Mouse (Mus musculus) midbrain, embryonic 13.5 days (tissue): ENCODE data around the gene Olfr446. TPM values are rescaled to one million over a fixed set of nuclear protein-coding genes. Genes with fewer than 3 reads are reported as not detected.

Experiments used
- ATAC-seq: fragments of 200-750 bp; cut with Nextera tagmentation; 2 replicates; pipeline ENCODE4 v1.8.0; 2017; ENCODE audit warnings: mild to moderate bottlenecking, moderate TSS enrichment, moderate library complexity
- H3K27ac ChIP-seq: fragments of 300-500 bp; sonication (generic); 2 replicates; pipeline ENCODE4 v1.5.1; 2015; ENCODE audit warnings: inconsistent platforms, mild to moderate bottlenecking, moderate library complexity
- H3K27me3 ChIP-seq: fragments of 300-500 bp; sonication (generic); 2 replicates; pipeline ENCODE4 v1.6.1; 2015; ENCODE audit warnings: mild to moderate bottlenecking, inconsistent platforms
- H3K36me3 ChIP-seq: fragments of 300-500 bp; sonication (generic); 2 replicates; pipeline ENCODE4 v1.6.1; 2015; ENCODE audit warnings: mild to moderate bottlenecking, inconsistent platforms
- H3K4me1 ChIP-seq: fragments of 300-500 bp; sonication (generic); replicated peaks from 2 replicates; pipeline ENCODE4 v1.6.1; 2015; ENCODE audit warnings: inconsistent platforms
- H3K4me2 ChIP-seq: fragments of 300-500 bp; sonication (generic); replicated peaks from 2 replicates; pipeline ENCODE4 v1.6.1; 2015; ENCODE audit warnings: moderate library complexity, mild to moderate bottlenecking, inconsistent platforms
- H3K4me3 ChIP-seq: fragments of 300-500 bp; sonication (generic); replicated peaks from 2 replicates; pipeline ENCODE4 v1.5.1; 2015; ENCODE audit warnings: mild to moderate bottlenecking, inconsistent platforms
- H3K9ac ChIP-seq: fragments of 300-500 bp; sonication (generic); replicated peaks from 2 replicates; pipeline ENCODE4 v1.6.1; 2015; ENCODE audit warnings: mild to moderate bottlenecking, inconsistent platforms
- H3K9me3 ChIP-seq: fragments of 300-500 bp; sonication (generic); 2 replicates; pipeline ENCODE4 v1.6.1; 2016; ENCODE audit warnings: mild to moderate bottlenecking, inconsistent platforms
- WGBS: fragments of 180-500 bp; shearing (Covaris S2); methylation state at CpG from one replicate; pipeline ENCODE4 v1.1.7; 2015; 5-methylcytosine and 5-hydroxymethylcytosine counted together
- polyA plus RNA-seq: library from polyadenylated mRNA; unstranded; fragments of >200 nt; fragmentation: Nextera tagmentation; extraction: Ambion mirVana; gene quantifications from 2 replicates; pipeline ENCODE4 v1.2.1, GENCODE M21; 2015

Olfr446 gene
- polyA plus RNA-seq = not detected in 2 replicates

DNA sequence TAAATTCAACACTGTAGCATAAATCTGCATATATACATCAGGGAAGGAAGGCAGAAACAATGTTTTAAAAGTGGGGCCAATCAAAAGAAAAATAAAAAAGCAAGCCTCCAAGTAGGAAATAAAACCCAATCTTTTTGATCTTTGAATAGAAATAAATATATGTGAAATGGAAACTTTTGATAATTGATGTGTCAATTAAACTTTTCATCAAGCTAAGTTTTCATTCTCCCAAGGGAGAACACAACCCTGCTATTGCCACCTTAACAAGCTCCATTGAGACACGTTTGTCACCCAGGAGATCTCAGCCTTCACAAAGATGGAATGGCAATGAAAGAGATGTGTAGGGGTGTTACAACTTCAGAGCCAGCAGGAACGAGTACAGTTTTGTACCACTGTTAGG is at the start of gene Olfr446:
TSS of gene Olfr446 (plus strand) at position 301 of the 400 bp plus-strand sequence.
- H3K4me2 ChIP-seq = no peak within 1 kb of the TSS
- H3K27me3 ChIP-seq = no peaks in the 10 kb centered on the region
- no peaks in the 10 kb centered on the region for H3K4me1 ChIP-seq
- H3K4me3 ChIP-seq = no peak within 1 kb of the TSS
- no peak within 1 kb of the TSS for H3K9ac ChIP-seq
- 68% methylated on average over 2 of the region's 2 CpGs for whole genome bisulfite sequencing
- H3K27ac ChIP-seq = no peak within 1 kb of the TSS
- H3K36me3 ChIP-seq = no peaks in the 10 kb centered on the region
- ATAC-seq = no peak
- H3K9me3 ChIP-seq = no peaks in the 10 kb centered on the region

GRCm38 (mm10) chr6:42876323-42876722 is 44.9 kb upstream of the Olfr446 start:
- H3K27me3 ChIP-seq = no peaks in the 10 kb centered on the region
- H3K36me3 ChIP-seq = no peaks in the 10 kb centered on the region
- H3K4me2 ChIP-seq = no peak overlapping the region
- no peak overlapping the region for H3K27ac ChIP-seq
- H3K4me1 ChIP-seq = no peaks in the 10 kb centered on the region
- no peak overlapping the region for H3K9ac ChIP-seq
- no peak for ATAC-seq
- H3K9me3 ChIP-seq = no peaks in the 10 kb centered on the region
- H3K4me3 ChIP-seq = no peak overlapping the region

- WGBS = 85% methylated on average over 1 of the region's 1 CpGs
- H3K27ac ChIP-seq = no peak within 1 kb of the TSS
- H3K4me1 ChIP-seq = no peaks in the 10 kb centered on the region
- H3K9ac ChIP-seq = no peak within 1 kb of the TSS
- no peaks in the 10 kb centered on the region for H3K27me3 ChIP-seq
- no peak within 1 kb of the TSS for H3K4me3 ChIP-seq
- no peaks in the 10 kb centered on the region for H3K9me3 ChIP-seq
- no peaks in the 10 kb centered on the region for H3K36me3 ChIP-seq
- ATAC-seq = no peak
- H3K4me2 ChIP-seq = no peak within 1 kb of the TSS
These were observed 31.0 kb upstream of the Olfr446 start, which contains the start of gene Olfr448 for GRCm38 (mm10) chr6:42890141-42890540. Gene Olfr448 (plus strand): TSS chr6:42890441.

GRCm38 (mm10) chr6:42900345-42900744 is 20.8 kb upstream of the Olfr446 start:
- H3K4me1 ChIP-seq = no peaks in the 10 kb centered on the region
- H3K27me3 ChIP-seq = no peaks in the 10 kb centered on the region
- H3K4me2 ChIP-seq = no peak overlapping the region
- H3K36me3 ChIP-seq = no peaks in the 10 kb centered on the region
- H3K9ac ChIP-seq = no peak overlapping the region
- no peak for ATAC-seq
- H3K27ac ChIP-seq = no peak overlapping the region
- 33% methylated on average over 1 of the region's 1 CpGs for WGBS
- no peak overlapping the region for H3K4me3 ChIP-seq
- no peaks in the 10 kb centered on the region for H3K9me3 ChIP-seq

- Histone ChIP-seq H3K9ac (no peak within 1 kb of the TSS), H3K4me1 (no peaks in the 10 kb centered on the region), H3K4me2 (no peak within 1 kb of the TSS), H3K27ac (no peak within 1 kb of the TSS), H3K27me3 (no peaks in the 10 kb centered on the region), H3K36me3 (no peaks in the 10 kb centered on the region), H3K4me3 (no peak within 1 kb of the TSS), H3K9me3 (no peaks in the 10 kb centered on the region)
- no peak for ATAC-seq
These were observed 12.6 kb upstream of the Olfr446 start, which contains the start of gene Olfr447 for GRCm38 (mm10) chr6:42908578-42908977. Gene Olfr447 (plus strand): TSS chr6:42908878.

DNA sequence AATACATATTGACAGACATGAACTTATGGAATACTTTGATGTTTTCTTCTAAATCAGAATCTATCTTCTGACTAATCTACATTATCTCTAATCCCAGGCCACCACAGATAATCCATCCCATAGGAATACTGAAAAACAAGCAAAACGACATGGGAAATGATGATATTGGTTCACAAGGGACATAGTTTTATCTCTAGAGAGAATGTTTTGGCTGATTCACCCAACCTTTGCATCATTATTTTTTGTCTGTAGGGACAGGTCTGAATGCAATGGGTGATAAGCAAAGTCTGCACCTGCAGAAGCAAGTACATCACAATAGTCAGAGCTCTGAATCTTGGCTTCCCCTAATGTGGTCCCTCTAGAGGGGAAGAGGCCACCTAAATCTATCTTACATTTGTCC is 27.6 kb downstream of the Olfr446 start, which contains the start of gene Olfr444:
TSS of gene Olfr444 (plus strand) at position 301 of the 400 bp plus-strand sequence.
- no peak within 1 kb of the TSS for H3K9ac ChIP-seq
- H3K9me3 ChIP-seq = no peaks in the 10 kb centered on the region
- H3K4me3 ChIP-seq = no peak within 1 kb of the TSS
- no peak for ATAC-seq
- no peaks in the 10 kb centered on the region for H3K4me1 ChIP-seq
- no peak within 1 kb of the TSS for H3K27ac ChIP-seq
- WGBS = 76% methylated on average over 1 of the region's 1 CpGs
- H3K4me2 ChIP-seq = no peak within 1 kb of the TSS
- H3K36me3 ChIP-seq = no peaks in the 10 kb centered on the region
- no peaks in the 10 kb centered on the region for H3K27me3 ChIP-seq

DNA sequence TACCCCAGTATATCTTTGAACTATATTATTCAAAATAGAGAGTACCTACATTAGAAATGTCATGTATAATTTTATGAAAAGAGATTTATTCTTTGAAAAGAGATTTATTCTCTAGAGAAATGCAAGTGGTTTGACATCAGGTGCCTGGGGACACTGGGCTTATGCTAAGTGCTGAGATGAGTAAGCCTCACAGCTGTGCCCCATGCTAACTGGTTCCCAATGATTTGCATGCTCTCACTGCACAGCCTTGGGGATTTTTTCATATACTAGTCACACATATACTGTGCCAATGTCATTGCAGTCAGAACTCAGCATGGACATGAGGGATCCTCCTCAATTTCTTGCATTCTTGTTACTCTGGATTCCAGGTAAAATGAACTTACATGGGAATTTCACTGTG is 59.2 kb downstream of the Olfr446 start:
- Histone ChIP-seq H3K36me3 (no peaks in the 10 kb centered on the region), H3K27ac (no peak overlapping the region), H3K27me3 (no peaks in the 10 kb centered on the region), H3K9me3 (no peaks in the 10 kb centered on the region), H3K4me1 (no peaks in the 10 kb centered on the region), H3K4me3 (no peak overlapping the region), H3K9ac (no peak overlapping the region), H3K4me2 (no peak overlapping the region)
- peak; percentile 43; the same call in 1 of the 2 replicates for ATAC-seq

Other genes with a start within 250 kb of the Olfr446 start
- 246 and 247 TPM in 2 replicates for gene Tcaf1, start 211.3 kb upstream of the Olfr446 start, polyA plus RNA-seq
- gene Olfr453, start 182.0 kb upstream of the Olfr446 start, polyA plus RNA-seq = not detected in 2 replicates
- not detected in 2 replicates for gene Olfr38, start 165.0 kb upstream of the Olfr446 start, polyA plus RNA-seq
- not detected in 2 replicates for gene Olfr452, start 136.3 kb upstream of the Olfr446 start, polyA plus RNA-seq
- not detected in 2 replicates for gene Olfr450, start 109.4 kb upstream of the Olfr446 start, polyA plus RNA-seq
- not detected in 2 replicates for gene Olfr449, start 87.0 kb upstream of the Olfr446 start, polyA plus RNA-seq
- not detected in 2 replicates for gene Olfr448, start 30.9 kb upstream of the Olfr446 start, polyA plus RNA-seq
- gene Olfr447, start 12.5 kb upstream of the Olfr446 start, polyA plus RNA-seq = not detected in 2 replicates
- not detected in 2 replicates for gene Olfr444, start 27.7 kb downstream of the Olfr446 start, polyA plus RNA-seq
- gene Olfr441, start 185.0 kb downstream of the Olfr446 start, polyA plus RNA-seq = not detected in 2 replicates
- not detected in 2 replicates for gene Olfr237-ps1, start 225.2 kb downstream of the Olfr446 start, polyA plus RNA-seq
- not detected in 2 replicates for gene Olfr437, start 241.9 kb downstream of the Olfr446 start, polyA plus RNA-seq